Mouse (Mus musculus) midbrain, embryonic 10.5 days (tissue): ENCODE measurements around the gene LTO1. TPM values are rescaled to one million over a fixed set of nuclear protein-coding genes. Genes with fewer than 3 reads are reported as not detected.

ENCODE experiments used
- DNase-seq: peaks from one replicate; pipeline ENCODE4 v3.0.0-alpha.2; 2017; ENCODE audit warnings: low spot score
- H3K27ac ChIP-seq: fragments of 300-500 bp; sonication (generic); replicated peaks from 2 replicates; pipeline ENCODE4 v1.5.1; 2016; ENCODE audit warnings: mild to moderate bottlenecking
- H3K27me3 ChIP-seq: fragments of 300-500 bp; sonication (generic); 2 replicates; pipeline ENCODE4 v1.6.1; 2016; ENCODE audit warnings: low read depth, mild to moderate bottlenecking; ENCODE audit not compliant: poor library complexity, severe bottlenecking
- H3K36me3 ChIP-seq: fragments of 300-500 bp; sonication (generic); 2 replicates; pipeline ENCODE4 v1.6.1; 2016; ENCODE audit warnings: mild to moderate bottlenecking, moderate library complexity
- H3K4me1 ChIP-seq: fragments of 300-500 bp; sonication (generic); 2 replicates; pipeline ENCODE4 v1.6.1; 2016
- H3K4me3 ChIP-seq: fragments of 300-500 bp; sonication (generic); 2 replicates; pipeline ENCODE4 v1.5.1; 2016; ENCODE audit warnings: mild to moderate bottlenecking, moderate library complexity
- H3K9me3 ChIP-seq: fragments of 300-500 bp; sonication (generic); replicated peaks from 2 replicates; pipeline ENCODE4 v1.6.1; 2016; ENCODE audit warnings: mild to moderate bottlenecking
- WGBS: fragments of 180-500 bp; shearing (Covaris S2); methylation state at CpG from one replicate; pipeline ENCODE4 v1.1.7; 2016; 5-methylcytosine and 5-hydroxymethylcytosine counted together
- polyA plus RNA-seq: library from polyadenylated mRNA; unstranded; fragments of >200 nt; fragmentation: Nextera tagmentation; extraction: Ambion mirVana; gene quantifications from 2 replicates; pipeline ENCODE4 v1.2.1, GENCODE M21; 2016

The LTO1 gene
- polyA plus RNA-seq, 1 experiment from 2014 or later: 30.7 TPM

- no peaks in the 10 kb centered on the region for H3K36me3 ChIP-seq
- no peaks in the 10 kb centered on the region for H3K9me3 ChIP-seq
- no peak overlapping the region for H3K27ac ChIP-seq
- no peak overlapping the region for H3K4me3 ChIP-seq
- no peaks in the 10 kb centered on the region; the same call in 1 of the 2 replicates for H3K4me1 ChIP-seq
- no peak for DNase-seq
- H3K27me3 ChIP-seq: no peaks in the 10 kb centered on the region
- 98% methylated on average over 1 of the region's 1 CpGs for WGBS
Measured at GRCm38 (mm10) chr7:144963911-144964310, 49.0 kb downstream of the LTO1 start.

DNA sequence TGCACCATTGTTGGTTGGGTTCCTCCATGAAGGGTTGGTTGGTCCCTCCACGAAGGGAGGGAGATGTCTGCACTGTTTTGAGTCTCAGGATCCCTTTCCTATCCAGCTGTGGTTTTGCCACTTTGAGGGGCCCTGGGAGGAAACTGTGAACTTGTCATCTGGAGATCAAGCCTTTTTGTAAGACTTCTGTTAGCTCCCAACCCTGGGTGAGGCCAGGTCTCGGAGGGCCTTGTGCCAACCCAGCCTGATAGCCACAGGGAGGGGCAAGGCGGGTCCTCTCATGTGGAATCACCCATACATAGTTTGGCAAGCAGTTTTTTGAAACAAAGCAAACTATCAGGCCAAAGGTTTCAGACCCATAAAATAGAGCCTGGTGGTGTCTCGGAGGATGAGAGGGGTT, 49.4 kb downstream of the LTO1 start:
- no peaks in the 10 kb centered on the region for H3K27me3 ChIP-seq
- no peak for DNase-seq
- no peaks in the 10 kb centered on the region for H3K4me1 ChIP-seq
- no peak overlapping the region for H3K4me3 ChIP-seq
- H3K36me3 ChIP-seq: no peaks in the 10 kb centered on the region
- H3K9me3 ChIP-seq: no peaks in the 10 kb centered on the region
- no peak overlapping the region for H3K27ac ChIP-seq
- WGBS: 88% methylated on average over 4 of the region's 4 CpGs

- no peaks in the 10 kb centered on the region for H3K9me3 ChIP-seq
- H3K27me3 ChIP-seq: no peaks in the 10 kb centered on the region
- WGBS: 82% methylated on average over 5 of the region's 5 CpGs
- no peak overlapping the region for H3K27ac ChIP-seq
- no peak overlapping the region for H3K4me3 ChIP-seq
- no peak for DNase-seq
- no peaks in the 10 kb centered on the region for H3K36me3 ChIP-seq
- H3K4me1 ChIP-seq: no peaks in the 10 kb centered on the region
Measured at GRCm38 (mm10) chr7:144965893-144966292, 51.0 kb downstream of the LTO1 start.

- no peaks in the 10 kb centered on the region for H3K4me1 ChIP-seq
- no peak overlapping the region for H3K27ac ChIP-seq
- no peaks in the 10 kb centered on the region for H3K9me3 ChIP-seq
- no peak overlapping the region for H3K4me3 ChIP-seq
- WGBS: 77% methylated on average over 8 of the region's 8 CpGs
- H3K27me3 ChIP-seq: no peaks in the 10 kb centered on the region
- DNase-seq: no peak
- H3K36me3 ChIP-seq: no peaks in the 10 kb centered on the region
Measured at GRCm38 (mm10) chr7:144970997-144971768, 56.3 kb downstream of the LTO1 start.

DNA sequence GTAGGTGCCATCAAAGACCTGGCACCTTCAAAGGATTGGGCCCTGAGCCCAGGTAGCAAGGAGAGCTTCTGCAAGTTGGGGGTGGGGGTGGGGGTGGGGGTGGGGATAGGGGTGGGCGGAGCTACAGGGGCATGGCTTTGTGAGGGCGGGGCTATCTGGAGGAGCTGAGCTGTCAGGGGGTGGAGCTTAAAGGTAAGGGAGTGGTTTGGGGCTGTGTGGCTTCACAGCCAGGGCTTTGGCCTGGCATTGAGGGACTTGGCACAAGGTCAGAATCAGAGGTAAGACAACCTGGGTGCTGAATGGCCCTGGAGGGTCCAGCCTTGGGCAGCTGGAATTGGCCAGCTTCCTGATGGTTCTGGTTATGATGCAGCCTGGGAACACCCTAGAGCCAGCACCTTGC, 56.9 kb downstream of the LTO1 start:
- Histone ChIP-seq H3K4me3 (no peak overlapping the region), H3K4me1 (no peaks in the 10 kb centered on the region), H3K27ac (no peak overlapping the region), H3K27me3 (no peaks in the 10 kb centered on the region), H3K9me3 (no peaks in the 10 kb centered on the region), H3K36me3 (no peaks in the 10 kb centered on the region)
- 42% methylated on average over 2 of the region's 2 CpGs for WGBS
- no peak for DNase-seq

- H3K27ac ChIP-seq: no peak overlapping the region
- 86% methylated on average over 8 of the region's 8 CpGs for WGBS
- no peaks in the 10 kb centered on the region for H3K27me3 ChIP-seq
- H3K9me3 ChIP-seq: no peaks in the 10 kb centered on the region
- H3K4me1 ChIP-seq: no peaks in the 10 kb centered on the region
- H3K4me3 ChIP-seq: no peak overlapping the region
- no peaks in the 10 kb centered on the region for H3K36me3 ChIP-seq
- no peak for DNase-seq
Measured at GRCm38 (mm10) chr7:144973461-144973860, 58.6 kb downstream of the LTO1 start.

DNA sequence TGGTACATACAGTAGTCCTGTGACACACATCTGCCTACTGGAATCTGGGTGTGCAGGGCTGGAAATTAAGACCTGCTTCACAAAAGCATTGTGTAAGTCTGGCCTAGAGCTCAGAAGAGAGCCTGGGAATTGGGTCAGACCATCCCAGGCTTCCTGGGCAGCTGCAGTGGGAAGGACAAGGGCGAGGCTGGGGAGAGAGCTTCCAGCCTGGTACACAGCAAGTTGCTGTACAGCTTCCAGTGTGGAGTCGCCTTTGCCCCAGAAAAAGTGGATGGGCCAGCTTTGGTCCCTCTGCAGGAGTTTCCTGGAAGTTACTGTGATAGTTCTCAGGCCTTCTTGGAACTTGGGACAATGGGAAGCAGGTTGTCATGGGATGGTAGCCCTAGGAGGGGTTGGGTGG, 62.2 kb downstream of the LTO1 start:
- H3K4me3 ChIP-seq: no peak overlapping the region
- no peaks in the 10 kb centered on the region for H3K27me3 ChIP-seq
- no peak for DNase-seq
- WGBS: 84% methylated on average over 2 of the region's 2 CpGs
- peaks cover 9% of the 10 kb centered on the region; the same call in 1 of the 2 replicates for H3K4me1 ChIP-seq
- H3K27ac ChIP-seq: no peak overlapping the region
- no peaks in the 10 kb centered on the region for H3K36me3 ChIP-seq
- no peaks in the 10 kb centered on the region; the same call in 1 of the 2 replicates for H3K9me3 ChIP-seq

GRCm38 (mm10) chr7:144979814-144980213, 64.9 kb downstream of the LTO1 start:
- peaks cover 9% of the 10 kb centered on the region; the same call in 1 of the 2 replicates for H3K4me1 ChIP-seq
- H3K36me3 ChIP-seq: no peaks in the 10 kb centered on the region
- no peak overlapping the region for H3K27ac ChIP-seq
- 85% methylated on average over 5 of the region's 5 CpGs for WGBS
- no peaks in the 10 kb centered on the region; the same call in 1 of the 2 replicates for H3K9me3 ChIP-seq
- H3K27me3 ChIP-seq: no peaks in the 10 kb centered on the region
- no peak for DNase-seq
- no peak overlapping the region for H3K4me3 ChIP-seq

Other genes with a start within 250 kb of the LTO1 start
- 29.4 and 41.5 TPM in 2 replicates for gene Ano1, start 163.1 kb upstream of the LTO1 start, polyA plus RNA-seq
- 2.9 TPM in 2 replicates for gene Fgf3, start 77.0 kb upstream of the LTO1 start, polyA plus RNA-seq
- 0.07 TPM in 1 of 2 replicates, not detected in the other for gene Fgf4, start 67.7 kb upstream of the LTO1 start, polyA plus RNA-seq
- 96.3 and 110 TPM in 2 replicates for gene Fgf15, start 18.6 kb upstream of the LTO1 start, polyA plus RNA-seq
- gene Ccnd1, start 24.8 kb downstream of the LTO1 start, polyA plus RNA-seq: 238 and 258 TPM in 2 replicates